Mouse (Mus musculus): ENCODE results near the gene Gm10778.
A peak's percentile ranks its signal among the peaks of the same experiment; 100 is the strongest.
"Not testable (repeated sequence)": the region's sequence is repeated elsewhere in the genome, so short reads cannot be mapped to it uniquely, and the experiment has no call there.

Gm10778 gene

DNA sequence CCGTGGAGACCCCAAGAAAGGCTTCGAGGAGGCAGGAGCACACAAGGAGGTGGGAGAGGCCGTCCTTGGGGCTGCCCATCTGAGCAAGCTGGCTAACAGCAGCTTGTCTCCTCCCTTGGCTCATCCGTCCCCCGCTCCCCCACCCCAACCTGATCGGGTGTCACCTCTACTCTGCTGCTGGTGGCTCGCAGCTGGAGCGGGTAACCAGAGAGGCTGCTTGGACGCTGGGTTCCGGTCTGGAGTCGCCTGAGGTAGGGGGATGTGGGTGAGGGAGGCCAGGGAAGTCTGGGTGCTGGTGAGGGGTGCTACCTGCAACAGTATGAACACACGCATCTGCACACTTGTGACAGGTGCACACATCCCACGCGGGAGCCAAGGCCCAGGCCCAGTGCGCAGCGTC is 20.5 kb upstream of the Gm10778 start, which contains the start of gene Ankrd24:
Ankrd24 (plus strand) TSS at position 151 of the 400 bp plus-strand sequence.
- no peak for DNase-seq (ENCODE audit: low spot score)

DNA sequence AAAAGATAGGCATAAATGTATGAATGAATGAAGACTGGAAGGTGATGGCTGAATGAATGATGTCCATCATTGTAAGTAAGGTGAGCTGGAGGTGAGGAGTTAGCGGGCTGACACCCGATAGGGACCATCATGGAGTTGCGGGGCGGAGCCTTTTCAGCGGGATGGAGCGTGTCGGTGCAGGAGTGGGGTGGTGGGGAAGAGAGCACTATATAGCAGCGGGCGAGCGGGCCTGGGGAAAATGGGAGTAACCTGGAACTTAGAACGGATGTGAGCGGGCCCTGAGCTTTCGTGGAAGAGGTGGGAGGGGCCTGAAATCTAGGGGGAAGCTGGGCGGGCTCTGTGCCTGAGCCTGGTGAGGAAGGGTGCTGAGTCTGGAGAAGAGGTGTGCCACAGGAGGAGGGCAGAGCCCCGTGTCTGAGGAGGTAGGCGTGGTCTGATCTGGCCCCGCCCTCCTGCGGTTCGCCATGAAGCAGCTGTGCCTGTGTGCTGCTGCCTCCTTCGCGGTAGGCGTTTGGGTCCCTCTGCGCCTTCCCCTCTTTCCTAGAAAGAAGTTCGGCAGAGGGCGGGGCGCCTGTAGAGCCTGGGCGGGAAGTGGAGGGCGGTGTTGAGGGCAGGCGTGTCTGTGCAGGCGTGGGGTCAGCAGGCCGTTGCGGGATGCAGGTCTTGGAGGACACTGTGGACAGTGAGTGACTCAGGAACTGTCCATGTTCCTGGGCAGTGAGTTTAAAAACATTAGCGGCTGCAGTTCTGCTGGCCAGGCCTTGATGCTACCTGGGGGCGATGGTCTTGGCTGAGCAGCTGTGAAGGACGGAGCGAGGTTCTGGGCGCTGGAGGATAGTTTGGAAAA is 15.4 kb upstream of the Gm10778 start:
- peak; percentile 84 for DNase-seq (ENCODE audit: low spot score)

DNA sequence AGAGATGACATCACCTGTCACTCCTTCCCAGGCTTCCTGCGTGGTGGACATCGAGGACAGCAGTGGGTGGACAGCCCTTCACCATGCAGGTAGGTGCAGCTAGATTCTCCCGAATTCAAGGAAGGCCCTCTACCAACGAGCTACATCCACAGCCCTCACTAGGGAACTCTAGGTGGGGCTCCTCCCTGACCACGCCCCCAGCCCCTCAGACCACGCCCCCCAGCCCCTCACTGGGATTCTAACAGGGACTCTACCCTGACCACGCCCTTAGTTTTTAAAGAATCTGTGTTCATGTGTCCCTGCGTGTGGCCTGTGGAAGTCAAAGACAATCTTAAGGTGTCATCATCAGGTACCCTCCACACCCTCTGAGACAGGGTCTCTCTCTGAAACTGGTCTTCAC is 12.5 kb upstream of the Gm10778 start:
- no peak for DNase-seq (ENCODE audit: low spot score)

DNA sequence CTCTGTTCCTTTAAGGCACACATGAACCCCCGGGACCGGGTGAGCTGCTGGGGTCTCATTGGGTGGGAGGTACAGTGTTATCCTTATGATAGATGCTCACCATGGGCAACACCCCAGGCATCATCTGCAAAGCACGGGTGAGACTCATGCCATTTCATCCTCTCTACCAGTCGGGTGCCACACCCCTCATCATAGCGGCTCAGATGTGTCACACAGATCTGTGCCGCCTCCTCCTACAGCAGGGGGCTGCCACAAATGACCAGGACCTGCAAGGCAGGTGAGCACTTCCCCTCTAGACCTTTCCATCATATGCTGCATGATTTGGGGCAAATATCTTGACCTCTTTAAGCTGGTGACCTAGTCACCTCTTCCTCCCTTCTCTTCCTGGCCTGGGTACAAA is 10.8 kb upstream of the Gm10778 start:
- no peak for DNase-seq (ENCODE audit: low spot score)

DNA sequence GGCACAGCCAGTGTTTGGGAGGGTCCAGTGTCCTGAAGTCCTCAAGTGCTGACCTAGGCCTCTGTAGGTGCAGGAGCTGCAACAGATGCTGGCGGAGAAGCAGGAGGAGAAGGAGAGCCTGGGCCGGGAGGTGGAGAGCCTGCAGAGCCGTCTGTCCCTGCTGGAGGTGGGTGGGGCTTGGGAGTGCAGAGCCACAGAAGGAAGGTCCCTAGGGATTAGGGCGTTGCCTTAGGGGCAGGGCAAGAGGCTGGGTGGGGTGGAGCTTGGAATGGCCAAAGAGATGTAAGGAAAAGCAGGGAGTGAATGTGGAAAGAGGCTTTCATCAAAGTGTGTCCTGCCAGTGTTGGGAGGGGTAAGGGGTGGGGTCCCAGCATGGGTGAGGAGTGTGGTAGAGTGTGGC is 8.0 kb upstream of the Gm10778 start:
- not testable (repeated sequence) for DNase-seq (ENCODE audit: low spot score)

DNA sequence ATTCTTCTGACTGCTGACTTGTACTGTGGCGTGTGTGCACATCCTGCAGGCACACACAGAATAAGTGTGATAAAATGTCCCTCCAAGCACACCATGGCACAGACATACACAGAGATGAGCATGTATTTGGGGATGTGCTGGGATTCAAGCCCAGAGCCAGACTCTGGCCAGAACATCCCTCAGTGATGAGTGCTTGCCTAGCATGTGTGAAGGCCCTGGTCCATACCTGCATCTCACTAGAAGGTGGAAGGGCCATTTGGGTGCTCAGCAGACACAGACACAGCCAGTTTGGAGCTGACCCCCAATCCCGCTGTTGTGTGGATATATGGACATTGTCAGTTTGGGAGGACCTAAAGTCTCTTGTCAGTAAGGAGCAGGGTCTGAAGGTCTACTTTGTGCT is 7.3 kb upstream of the Gm10778 start:
- DNase-seq (ENCODE audit: low spot score) = no peak

DNA sequence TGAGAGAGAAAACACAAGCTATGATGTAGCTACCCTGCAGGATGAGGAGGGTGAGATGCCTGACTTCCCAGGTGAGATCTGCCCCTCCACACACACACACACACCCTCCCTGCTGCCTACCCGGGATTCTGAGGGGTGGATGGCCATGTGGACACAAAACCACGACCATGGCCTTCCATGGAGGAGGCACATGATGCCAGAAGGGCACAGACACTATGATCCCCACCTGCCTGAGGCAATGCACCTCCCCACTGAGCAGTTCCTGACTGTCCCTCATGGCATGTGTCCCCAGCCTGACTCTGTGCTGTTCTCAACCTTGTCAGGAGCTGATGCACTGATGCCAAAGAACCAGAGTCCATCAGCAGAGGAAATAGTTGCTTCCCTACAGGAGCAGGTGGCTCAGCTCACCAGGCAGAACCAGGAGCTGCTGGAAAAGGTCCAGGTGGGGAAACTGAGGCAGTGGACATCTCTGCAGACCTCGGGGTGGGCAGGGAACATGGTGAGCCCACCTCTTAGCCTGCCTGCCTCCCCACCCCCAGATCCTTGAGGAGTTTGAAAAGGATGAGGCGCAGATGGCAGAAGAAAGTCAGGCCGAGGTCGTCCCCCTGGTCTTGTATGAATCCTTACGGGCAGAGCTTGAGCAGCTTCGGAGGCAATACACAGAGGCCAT is 6.7 kb upstream of the Gm10778 start:
- DNase-seq (ENCODE audit: low spot score) = no peak

DNA sequence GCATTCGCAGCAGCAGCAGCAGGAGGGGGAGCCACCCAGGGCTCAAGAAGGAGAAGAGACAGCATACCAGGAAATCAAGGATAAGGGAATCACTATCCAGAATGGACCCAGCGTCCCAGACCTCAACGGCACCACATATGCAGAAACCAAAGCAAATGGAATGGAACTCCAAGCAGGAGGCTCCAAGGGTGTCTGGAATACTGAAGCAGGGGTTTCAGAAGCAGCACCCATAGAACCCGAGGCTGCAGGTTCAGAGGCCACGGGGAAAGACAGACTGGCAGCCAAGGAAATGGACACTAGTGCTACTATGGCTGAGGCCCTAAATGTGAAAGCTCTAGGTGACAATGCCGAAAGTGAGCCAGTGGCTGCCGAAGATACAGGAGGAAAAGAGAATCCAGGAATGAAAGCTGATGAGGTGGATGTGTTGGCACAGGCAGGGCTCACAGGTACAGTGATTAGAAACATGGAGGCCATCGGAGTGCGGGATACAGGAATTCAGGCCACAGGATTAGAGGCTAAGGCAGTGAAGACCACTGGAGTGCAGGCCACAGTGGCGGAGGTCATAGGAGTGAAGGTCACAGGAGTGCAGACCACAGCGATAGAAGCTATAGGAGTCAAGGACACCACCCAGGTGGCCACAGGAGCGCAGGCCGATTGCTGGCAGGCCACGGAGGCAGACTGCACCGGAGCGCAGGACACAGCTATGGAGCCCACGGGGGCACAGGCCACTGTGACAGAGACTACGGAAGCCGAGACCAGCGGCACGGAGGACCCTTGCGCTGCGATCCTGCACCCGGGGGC is 6.0 kb upstream of the Gm10778 start:
- no peak for DNase-seq (ENCODE audit: low spot score)

DNA sequence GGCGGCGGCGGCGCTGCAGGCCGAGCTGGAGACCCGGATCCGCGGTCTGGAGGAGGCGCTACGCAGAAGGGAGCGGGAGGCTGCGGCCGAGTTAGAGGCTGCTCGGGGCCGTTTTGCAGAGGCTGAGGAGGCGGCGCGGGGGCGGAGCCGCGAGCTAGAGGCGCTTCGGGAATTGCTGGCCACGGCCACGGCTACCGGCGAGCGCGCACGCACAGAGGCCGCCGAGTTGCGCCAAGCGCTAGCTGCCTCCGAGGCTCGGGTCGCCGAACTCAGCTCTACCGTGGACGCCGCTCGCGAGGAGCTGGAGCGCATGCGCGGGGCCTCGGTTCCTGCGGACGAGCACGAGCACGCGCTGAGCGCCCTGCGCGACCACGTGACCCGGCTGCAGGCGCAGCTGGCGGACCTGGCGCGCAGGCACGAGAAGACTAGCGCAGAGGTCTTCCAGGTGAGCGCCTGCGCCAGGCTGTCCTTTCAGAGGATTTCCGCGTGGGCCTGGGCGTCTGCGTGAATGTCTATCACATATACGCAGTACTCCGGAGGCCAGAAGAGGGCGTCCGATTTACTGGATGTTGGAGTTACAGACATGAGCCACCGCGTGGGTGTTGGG is 5.3 kb upstream of the Gm10778 start:
- peak; percentile 94 for DNase-seq (ENCODE audit: low spot score)

DNA sequence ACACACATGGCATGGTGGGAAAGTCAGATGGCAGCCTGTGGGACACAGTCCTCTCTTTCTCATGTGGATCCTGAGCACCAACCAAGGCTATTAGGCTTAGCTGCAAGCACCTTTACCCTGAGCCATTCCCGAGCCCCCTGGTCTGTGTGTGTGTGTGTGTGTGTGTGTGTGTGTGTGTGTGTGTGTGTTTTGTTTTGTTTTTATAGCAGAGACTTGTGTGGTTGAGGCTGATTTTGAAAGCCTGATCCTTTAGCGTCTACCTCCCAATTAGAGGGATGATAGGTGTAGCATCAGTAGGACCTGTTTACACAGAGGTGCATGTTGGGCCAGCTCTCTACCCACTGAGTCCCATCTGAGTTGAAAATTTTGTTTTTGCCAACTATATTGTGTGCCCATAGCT is 4.7 kb upstream of the Gm10778 start:
- DNase-seq (ENCODE audit: low spot score) = no peak

DNA sequence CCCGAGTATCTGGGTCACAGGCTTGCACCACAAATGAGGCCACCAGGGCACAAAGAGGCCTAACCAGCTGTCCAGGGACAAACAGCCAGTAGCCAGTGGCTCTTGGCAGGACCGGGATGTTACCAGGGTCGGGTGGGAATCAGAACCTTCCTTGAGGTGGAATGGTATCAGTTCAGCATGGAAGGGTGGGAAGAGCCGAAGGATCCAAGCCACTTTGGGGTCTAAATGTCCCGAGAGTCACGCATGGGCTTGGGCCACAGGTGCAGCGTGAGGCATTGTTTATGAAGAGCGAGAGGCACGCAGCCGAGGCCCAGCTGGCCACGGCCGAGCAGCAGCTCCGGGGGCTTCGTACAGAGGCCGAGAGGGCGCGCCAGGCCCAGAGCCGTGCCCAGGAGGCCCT is 4.1 kb upstream of the Gm10778 start:
- no peak for DNase-seq (ENCODE audit: low spot score)

DNA sequence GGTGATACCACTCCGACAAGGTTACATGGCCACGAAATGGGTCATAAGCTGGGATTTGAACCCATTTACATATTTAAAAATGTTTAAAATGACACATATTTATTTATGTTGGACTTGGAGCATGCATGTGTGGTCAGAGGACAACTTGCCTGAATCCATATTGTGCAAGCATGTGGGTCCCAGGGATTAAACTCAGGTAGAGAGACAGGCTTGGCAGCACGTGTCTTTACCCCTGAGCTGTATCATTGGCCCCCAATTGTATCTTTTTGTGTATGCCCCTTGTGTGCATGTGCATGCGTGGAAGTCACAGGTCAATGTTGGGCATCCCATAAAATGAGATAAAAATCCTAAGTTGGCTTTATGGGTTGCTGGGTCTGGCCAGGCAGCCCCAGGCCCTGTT is 3.5 kb upstream of the Gm10778 start:
- no peak for DNase-seq (ENCODE audit: low spot score)

DNA sequence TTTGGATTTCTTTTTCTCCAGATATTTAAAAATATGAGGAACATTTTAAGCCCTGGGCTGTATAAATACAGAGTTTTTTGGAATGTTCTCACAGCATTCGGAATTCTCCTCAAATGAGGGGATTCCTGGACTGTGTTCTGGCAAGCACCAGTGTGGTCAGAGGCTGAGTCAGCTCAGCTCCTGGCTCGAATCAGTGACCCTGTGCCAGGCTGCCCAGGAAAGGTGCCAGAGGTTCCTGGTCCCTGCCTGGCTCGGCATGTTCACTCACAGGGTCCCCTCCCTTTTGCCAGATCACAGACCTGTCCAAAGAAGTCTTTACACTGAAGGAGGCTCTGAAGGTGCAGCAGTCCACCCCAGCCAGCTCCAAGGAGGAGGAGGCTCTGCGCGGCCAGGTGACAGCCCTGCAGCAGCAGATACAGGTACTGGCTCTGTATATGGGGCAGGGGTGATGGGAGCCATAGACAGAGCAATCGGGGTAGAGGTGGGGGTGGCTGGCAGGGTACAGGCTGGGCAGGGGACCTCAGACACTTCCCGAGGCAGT is 2.8 kb upstream of the Gm10778 start:
- DNase-seq (ENCODE audit: low spot score) = no peak

DNA sequence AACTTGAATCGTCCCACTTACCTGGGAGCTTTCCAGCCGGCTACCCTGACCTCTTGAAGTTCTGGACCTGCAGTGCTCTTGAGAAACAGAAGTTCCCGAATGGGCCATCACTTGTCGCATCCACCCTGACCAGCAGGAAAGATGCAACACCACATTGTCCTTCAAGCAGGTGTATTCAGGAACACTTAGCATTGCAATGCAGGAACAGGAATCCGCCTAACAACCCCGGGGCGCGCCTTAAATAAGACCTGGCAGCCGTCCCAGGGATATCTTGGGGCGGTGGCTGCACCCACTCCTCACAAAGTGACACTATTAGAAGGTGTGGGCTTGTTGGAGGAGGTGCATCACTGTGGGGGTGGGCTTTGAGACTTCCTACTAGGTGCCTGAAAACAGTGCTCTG is 6.3 kb downstream of the Gm10778 start:
- no peak for DNase-seq (ENCODE audit: low spot score)

DNA sequence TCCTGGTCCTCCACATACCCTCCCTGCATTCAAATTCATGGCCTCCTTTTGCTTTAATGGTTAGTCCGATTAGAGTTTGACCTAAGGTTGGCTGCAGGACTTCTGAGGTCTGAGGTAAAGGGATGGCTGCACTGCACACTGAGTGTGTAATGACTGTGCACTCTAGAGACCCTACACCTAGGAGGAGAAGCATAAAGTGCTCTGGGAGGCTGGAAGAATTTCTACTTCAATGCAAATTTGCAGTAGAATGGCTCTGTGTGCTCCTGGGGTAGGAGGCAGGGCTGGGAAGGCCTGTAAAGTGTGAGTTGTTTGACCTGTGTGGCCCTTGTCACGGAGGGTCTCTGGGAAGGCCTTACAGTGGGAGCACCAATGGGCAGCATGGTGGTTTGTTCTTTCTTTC is 7.3 kb downstream of the Gm10778 start:
- DNase-seq (ENCODE audit: low spot score) = no peak

DNA sequence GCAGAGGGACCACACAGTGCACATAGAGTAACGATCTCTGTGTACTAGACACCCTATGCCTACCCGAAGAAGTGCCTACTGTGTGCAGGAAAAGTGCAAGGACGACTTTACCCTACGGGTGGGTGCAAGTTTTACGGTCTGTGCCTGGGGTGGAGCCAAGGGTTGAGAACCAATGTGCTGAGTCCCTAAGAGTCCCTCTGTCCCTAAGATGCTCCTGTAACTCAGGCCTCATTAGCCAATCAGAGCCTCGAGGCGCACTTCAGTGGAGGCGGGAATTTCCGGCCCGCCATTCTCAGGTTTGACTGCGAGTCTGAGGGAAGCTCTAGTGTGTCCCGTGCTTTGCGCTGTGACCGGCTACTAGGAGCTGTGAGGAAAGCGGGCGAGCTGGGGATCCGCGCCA is 38.3 kb downstream of the Gm10778 start:
- DNase-seq (ENCODE audit: low spot score) = not testable (repeated sequence)

DNA sequence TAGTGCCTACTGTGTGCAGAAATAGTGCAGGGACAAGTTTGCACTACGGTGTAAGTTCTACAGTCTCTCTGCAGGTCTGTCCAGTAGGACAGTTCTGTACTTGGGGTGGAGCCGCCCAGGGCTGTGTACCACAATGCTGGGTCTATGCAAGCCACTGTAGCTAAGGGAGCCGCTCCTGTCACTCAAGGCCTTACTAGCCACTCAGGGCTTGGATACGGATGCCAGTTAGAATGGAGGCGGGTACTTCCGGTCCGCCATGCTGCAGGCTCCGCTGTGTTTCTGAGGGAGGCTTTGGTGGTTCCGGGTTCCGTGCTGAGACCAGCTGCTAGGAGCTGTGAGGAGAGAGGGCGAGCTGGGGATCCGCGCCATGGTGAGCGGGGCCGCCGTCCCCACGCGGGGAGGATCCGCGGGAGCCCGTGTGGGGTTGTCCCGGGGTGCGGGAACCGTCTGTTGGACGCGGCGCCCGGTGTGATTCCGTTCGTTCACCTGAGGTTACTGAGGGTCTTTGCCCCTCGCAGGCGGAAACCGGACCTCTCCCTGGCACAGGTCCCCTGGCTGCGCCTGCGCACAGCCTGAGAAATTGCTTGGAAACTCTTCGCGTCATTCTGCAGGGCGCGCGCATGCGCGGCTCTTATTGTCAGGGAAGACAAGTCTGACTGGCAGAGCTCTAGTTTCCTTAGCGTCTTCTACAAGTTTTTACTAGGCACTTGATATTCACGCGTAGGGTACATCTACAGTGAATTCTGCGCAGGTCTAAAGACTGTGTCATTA is 55.9 kb downstream of the Gm10778 start, which contains the start of gene Zfp433:
Zfp433 (plus strand) TSS at position 295 of the 771 bp plus-strand sequence.
- not testable (repeated sequence) for DNase-seq (ENCODE audit: low spot score)
